Mouse (Mus musculus) embryonic facial prominence, embryonic 13.5 days (tissue): ENCODE measurements at regions not wholly inside any gene's neighbourhood (a gene's known extent, or its start where the extent isn't known, plus 50 kb on each side); places are given as distances from the start of the nearest gene placed in this dataset.
"Not testable (repeated sequence)": the region's sequence is repeated elsewhere in the genome, so short reads cannot be mapped to it uniquely, and the experiment has no call there.

Experiments
- ATAC-seq: fragments of 200-750 bp; cut with Nextera tagmentation; 2 replicates; pipeline ENCODE4 v1.8.0; 2017; ENCODE audit warnings: low read depth; ENCODE audit not compliant: insufficient number of reproducible peaks, insufficient read depth, low FRiP score, low TSS enrichment
- H3K27ac ChIP-seq: fragments of 300-500 bp; sonication (generic); 2 replicates; pipeline ENCODE4 v1.5.1; 2015; ENCODE audit warnings: moderate library complexity, mild to moderate bottlenecking, inconsistent platforms
- H3K27me3 ChIP-seq: fragments of 300-500 bp; sonication (generic); 2 replicates; pipeline ENCODE4 v1.6.1; 2015; ENCODE audit warnings: mild to moderate bottlenecking, inconsistent platforms
- H3K36me3 ChIP-seq: fragments of 300-500 bp; sonication (generic); 2 replicates; pipeline ENCODE4 v1.6.1; 2015; ENCODE audit warnings: mild to moderate bottlenecking, inconsistent platforms
- H3K4me1 ChIP-seq: fragments of 300-500 bp; sonication (generic); 2 replicates; pipeline ENCODE4 v1.6.1; 2015; ENCODE audit warnings: inconsistent platforms
- H3K4me2 ChIP-seq: fragments of 300-500 bp; sonication (generic); 2 replicates; pipeline ENCODE4 v1.6.1; 2015; ENCODE audit warnings: moderate library complexity, mild to moderate bottlenecking, inconsistent platforms
- H3K4me3 ChIP-seq: fragments of 300-500 bp; sonication (generic); 2 replicates; pipeline ENCODE4 v1.5.1; 2015; ENCODE audit warnings: mild to moderate bottlenecking, inconsistent platforms
- H3K9ac ChIP-seq: fragments of 300-500 bp; sonication (generic); 2 replicates; pipeline ENCODE4 v1.6.1; 2015; ENCODE audit warnings: mild to moderate bottlenecking, inconsistent platforms
- H3K9me3 ChIP-seq: fragments of 300-500 bp; sonication (generic); 2 replicates; pipeline ENCODE4 v1.6.1; 2016; ENCODE audit warnings: inconsistent platforms
- WGBS: fragments of 180-500 bp; shearing (Covaris S2); methylation state at CpG from one replicate; pipeline ENCODE4 v1.1.7; 2015; ENCODE audit warnings: mixed read lengths; 5-methylcytosine and 5-hydroxymethylcytosine counted together

DNA sequence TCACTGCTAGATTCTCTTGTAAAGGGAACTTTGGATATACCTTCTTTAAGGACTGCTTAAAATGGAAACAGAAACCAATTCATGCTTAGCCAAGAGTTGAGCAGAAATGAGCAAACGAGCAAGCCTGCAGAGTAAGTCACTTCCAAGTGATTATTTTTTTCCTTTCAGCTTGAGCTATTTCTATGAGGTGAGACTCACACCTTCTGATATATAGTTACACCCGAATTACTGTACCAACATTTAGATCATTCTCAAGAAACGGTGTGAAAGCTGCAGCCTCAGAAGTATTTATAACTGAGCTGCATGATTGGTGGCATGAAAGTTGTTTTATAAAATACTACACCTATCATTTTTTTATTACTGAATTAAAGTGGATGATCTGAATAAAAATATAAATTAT is 771.9 kb upstream of the 4930452B06Rik start:
- no peak overlapping the region for H3K4me2 ChIP-seq
- H3K27me3 ChIP-seq: no peaks in the 10 kb centered on the region
- H3K36me3 ChIP-seq: no peaks in the 10 kb centered on the region
- WGBS: 76% methylated on average over 3 of the region's 3 CpGs
- H3K9ac ChIP-seq: no peak overlapping the region
- no peak overlapping the region for H3K27ac ChIP-seq
- H3K9me3 ChIP-seq: no peaks in the 10 kb centered on the region
- no peaks in the 10 kb centered on the region for H3K4me1 ChIP-seq
- ATAC-seq: no peak
- H3K4me3 ChIP-seq: no peak overlapping the region

DNA sequence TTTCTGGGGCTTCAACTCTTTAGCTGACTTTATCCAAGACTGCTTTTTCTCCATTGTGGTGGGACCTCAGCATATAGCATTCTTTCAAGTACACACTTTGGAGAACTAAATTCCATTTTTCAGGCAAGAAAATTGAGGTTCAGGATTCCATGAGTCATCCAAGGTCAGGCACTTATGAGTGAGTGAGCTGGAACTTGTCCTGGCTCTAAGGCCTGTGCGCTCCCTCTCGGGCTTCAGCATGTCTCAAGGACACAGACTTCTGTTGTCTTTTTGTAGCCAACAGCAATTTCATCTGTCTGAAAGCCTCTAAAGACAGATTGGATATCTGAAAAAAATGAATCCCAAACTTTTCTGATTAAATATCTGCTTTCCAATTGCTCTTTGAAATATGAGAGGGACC is 769.1 kb upstream of the 4930452B06Rik start:
- no peak overlapping the region for H3K27ac ChIP-seq
- no peaks in the 10 kb centered on the region for H3K27me3 ChIP-seq
- no peak overlapping the region for H3K4me2 ChIP-seq
- H3K36me3 ChIP-seq: no peaks in the 10 kb centered on the region
- H3K4me1 ChIP-seq: no peaks in the 10 kb centered on the region
- H3K9me3 ChIP-seq: no peaks in the 10 kb centered on the region
- WGBS: 65% methylated on average over 2 of the region's 2 CpGs
- no peak overlapping the region for H3K9ac ChIP-seq
- no peak for ATAC-seq
- no peak overlapping the region for H3K4me3 ChIP-seq

DNA sequence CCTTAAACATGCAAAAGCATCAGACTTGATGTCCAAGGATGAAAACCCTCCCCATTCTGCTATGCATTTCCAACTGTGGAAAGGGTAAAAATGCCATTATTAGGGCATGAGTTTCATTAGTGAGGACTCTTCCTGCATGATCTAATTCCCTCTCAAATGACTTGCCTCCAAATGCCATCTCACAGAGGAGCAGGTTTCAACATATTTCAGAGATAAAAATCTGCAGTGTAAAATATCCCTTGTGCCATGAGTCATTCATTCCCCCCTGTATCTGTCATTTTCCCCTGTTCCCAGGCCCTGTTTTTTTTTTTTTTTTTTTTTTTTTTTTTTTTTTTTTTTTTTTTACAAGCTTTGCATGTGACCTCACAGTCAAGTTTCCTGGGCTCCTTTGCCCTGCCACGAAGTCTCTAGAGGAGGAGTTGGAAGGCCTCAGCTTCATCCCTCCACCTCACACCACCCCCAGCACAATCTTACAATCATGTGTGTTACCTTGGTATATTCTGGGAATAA is 767.1 kb upstream of the 4930452B06Rik start:
- Histone ChIP-seq H3K9ac (no peak overlapping the region), H3K4me3 (no peak overlapping the region), H3K4me2 (no peak overlapping the region), H3K27me3 (no peaks in the 10 kb centered on the region), H3K4me1 (no peaks in the 10 kb centered on the region), H3K36me3 (no peaks in the 10 kb centered on the region), H3K27ac (no peak overlapping the region), H3K9me3 (no peaks in the 10 kb centered on the region)
- 44% methylated on average over 1 of the region's 1 CpGs for WGBS
- no peak for ATAC-seq

GRCm38 (mm10) chr14:9431798-9432197 is 765.8 kb upstream of the 4930452B06Rik start:
- ATAC-seq: no peak
- Histone ChIP-seq H3K9me3 (no peaks in the 10 kb centered on the region), H3K27ac (no peak overlapping the region), H3K4me2 (no peak overlapping the region), H3K36me3 (no peaks in the 10 kb centered on the region), H3K4me3 (no peak overlapping the region), H3K9ac (no peak overlapping the region), H3K27me3 (no peaks in the 10 kb centered on the region), H3K4me1 (no peaks in the 10 kb centered on the region)
- WGBS: 63% methylated on average over 2 of the region's 2 CpGs

GRCm38 (mm10) chr14:9411822-9412403 is 745.9 kb upstream of the 4930452B06Rik start:
- Histone ChIP-seq H3K9ac (no peak overlapping the region), H3K4me1 (no peaks in the 10 kb centered on the region), H3K36me3 (no peaks in the 10 kb centered on the region), H3K9me3 (no peaks in the 10 kb centered on the region), H3K4me2 (no peak overlapping the region), H3K4me3 (no peak overlapping the region), H3K27ac (no peak overlapping the region), H3K27me3 (no peaks in the 10 kb centered on the region)
- 54% methylated on average over 4 of the region's 4 CpGs for WGBS
- no peak for ATAC-seq

DNA sequence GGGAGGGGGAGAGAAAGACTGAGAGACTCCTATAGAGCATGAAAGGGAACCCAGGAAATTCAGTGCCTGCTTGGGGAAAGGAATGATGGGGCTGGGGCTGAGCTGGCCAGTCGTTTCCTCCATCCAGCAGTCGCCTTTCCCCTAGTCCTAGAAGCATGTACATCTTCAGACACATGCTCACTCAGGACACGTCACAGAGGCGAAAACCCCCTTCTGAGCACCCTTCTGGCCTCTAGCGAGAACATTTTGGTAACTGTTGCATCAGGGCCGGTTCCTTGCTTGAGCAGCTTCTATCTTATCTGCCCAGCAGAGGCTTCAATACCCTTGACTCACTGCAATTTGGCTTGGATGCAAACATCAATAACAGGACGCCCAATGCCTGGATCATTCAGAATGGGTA is 737.6 kb upstream of the 4930452B06Rik start:
- H3K4me3 ChIP-seq: no peak overlapping the region
- 83% methylated on average over 7 of the region's 7 CpGs for WGBS
- H3K36me3 ChIP-seq: no peaks in the 10 kb centered on the region
- no peak for ATAC-seq
- no peak overlapping the region for H3K9ac ChIP-seq
- H3K9me3 ChIP-seq: no peaks in the 10 kb centered on the region
- H3K4me2 ChIP-seq: no peak overlapping the region
- no peaks in the 10 kb centered on the region for H3K4me1 ChIP-seq
- no peaks in the 10 kb centered on the region for H3K27me3 ChIP-seq
- no peak overlapping the region for H3K27ac ChIP-seq

DNA sequence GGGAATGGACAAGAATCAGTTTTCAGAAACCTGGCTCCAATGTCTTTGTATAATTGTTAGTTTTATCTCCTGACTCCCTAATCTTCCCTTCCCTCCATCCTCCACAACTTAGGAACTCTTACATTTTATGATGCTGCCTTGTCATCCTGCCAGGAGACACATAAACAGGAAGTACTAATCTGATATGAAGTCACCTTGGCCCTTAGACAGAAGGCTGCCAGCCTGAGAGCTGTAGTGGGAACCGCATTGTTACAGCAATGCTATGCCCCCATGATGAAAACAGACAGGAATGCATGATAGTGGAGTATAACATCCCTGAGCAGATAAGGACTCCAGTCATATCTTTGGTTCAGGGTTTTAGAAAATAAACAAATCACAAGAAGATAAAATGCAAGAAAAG is 734.8 kb upstream of the 4930452B06Rik start:
- H3K4me2 ChIP-seq: no peak overlapping the region
- no peaks in the 10 kb centered on the region for H3K9me3 ChIP-seq
- no peak overlapping the region for H3K9ac ChIP-seq
- H3K27me3 ChIP-seq: no peaks in the 10 kb centered on the region
- no peaks in the 10 kb centered on the region for H3K36me3 ChIP-seq
- H3K4me3 ChIP-seq: no peak overlapping the region
- WGBS: 87% methylated on average over 1 of the region's 1 CpGs
- no peak for ATAC-seq
- H3K4me1 ChIP-seq: no peaks in the 10 kb centered on the region
- no peak overlapping the region for H3K27ac ChIP-seq

DNA sequence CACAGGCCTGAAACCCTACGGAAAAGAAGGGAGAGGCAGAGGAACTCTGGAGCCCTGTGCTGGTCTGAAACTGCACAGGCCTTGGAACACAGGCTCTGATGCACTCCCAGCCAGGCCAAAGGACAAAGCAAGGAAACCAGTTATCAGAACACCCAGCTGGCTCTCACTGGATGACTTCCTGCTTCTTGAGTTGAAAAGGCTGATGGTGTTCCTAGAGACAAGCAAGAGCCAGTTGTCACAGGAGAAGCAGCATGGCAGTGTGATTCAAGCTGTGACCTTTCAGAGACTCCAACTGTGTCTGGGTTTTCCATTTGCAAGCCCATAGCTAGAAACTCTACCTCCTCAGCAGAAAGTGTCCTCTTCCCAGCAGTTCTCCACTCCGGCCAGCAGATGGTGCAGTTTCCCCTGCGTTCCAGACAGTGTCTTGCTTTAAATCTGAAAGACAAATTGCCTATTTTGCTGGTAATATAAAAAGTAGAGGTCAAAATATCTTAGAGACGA is 727.3 kb upstream of the 4930452B06Rik start:
- Histone ChIP-seq H3K4me1 (no peaks in the 10 kb centered on the region), H3K9me3 (no peaks in the 10 kb centered on the region), H3K9ac (no peak overlapping the region), H3K36me3 (no peaks in the 10 kb centered on the region), H3K4me2 (no peak overlapping the region), H3K4me3 (no peak overlapping the region), H3K27me3 (no peaks in the 10 kb centered on the region), H3K27ac (no peak overlapping the region)
- 18% methylated on average over 4 of the region's 4 CpGs for WGBS
- ATAC-seq: no peak

DNA sequence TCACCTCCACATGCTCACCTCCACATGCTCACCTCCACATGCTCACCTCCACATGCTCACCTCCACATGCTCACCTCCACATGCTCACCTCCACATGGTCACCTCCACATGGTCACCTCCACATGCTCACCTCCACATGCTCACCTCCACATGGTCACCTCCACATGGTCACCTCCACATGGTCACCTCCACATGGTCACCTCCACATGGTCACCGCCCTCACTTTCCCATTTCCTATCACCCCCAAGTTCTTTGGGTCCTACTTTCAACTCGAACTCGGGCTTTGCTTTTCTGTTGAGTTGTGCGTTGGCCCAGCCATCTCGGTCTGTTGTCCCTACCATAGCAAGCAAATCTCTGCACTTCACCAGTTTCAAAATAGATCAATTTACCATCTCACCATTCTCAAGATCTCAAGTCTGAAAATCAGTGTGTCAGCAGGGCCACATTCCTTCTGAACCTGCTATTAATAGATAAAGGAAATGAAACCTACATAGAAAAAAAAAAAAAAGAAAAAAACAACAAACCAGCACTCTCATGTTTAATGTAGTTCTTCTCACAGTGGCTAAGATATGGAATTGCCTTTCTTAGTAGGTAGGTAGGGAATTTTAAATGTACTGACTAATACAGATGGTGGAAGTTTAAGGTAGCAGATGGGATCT is 724.0 kb upstream of the 4930452B06Rik start:
- not testable (repeated sequence) for H3K36me3 ChIP-seq, ATAC-seq

DNA sequence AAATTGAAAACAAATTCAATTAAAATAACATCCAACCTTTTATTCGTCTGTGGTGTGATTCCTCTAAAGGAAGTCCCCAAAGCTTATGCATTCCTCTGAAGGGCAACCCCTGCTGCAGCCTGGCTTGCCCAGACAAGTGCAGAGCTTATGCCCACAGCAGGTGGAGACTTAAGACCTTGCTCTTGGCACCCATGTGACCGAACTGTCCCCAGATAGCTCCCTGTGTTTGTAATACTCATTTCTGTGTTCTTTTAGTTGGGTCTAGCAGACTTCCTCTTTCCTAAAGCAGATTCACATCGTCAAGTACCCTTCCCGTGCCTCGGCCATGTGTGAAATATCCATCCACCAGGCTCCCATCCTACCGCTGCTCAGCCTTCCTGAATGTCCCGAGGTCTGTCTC is 723.1 kb upstream of the 4930452B06Rik start:
- Histone ChIP-seq H3K4me1 (no peaks in the 10 kb centered on the region), H3K4me2 (no peak overlapping the region), H3K9ac (no peak overlapping the region), H3K36me3 (no peaks in the 10 kb centered on the region), H3K9me3 (no peaks in the 10 kb centered on the region), H3K27ac (no peak overlapping the region), H3K4me3 (no peak overlapping the region), H3K27me3 (no peaks in the 10 kb centered on the region)
- ATAC-seq: no peak
- WGBS: 81% methylated on average over 7 of the region's 7 CpGs

More for the DNA sequence above, 724.0 kb upstream of the 4930452B06Rik start:
- H3K4me3 ChIP-seq, H3K9me3 ChIP-seq, H3K27ac ChIP-seq, H3K9ac ChIP-seq, H3K27me3 ChIP-seq, H3K4me2 ChIP-seq, H3K4me1 ChIP-seq: not testable (repeated sequence)
- WGBS: 95% methylated on average over 5 of the region's 5 CpGs
